Mouse (Mus musculus) embryonic fibroblast, embryonic 13.5 days (primary cell): ENCODE measurements at regions not wholly inside any gene's neighbourhood (a gene's known extent, or its start where the extent isn't known, plus 50 kb on each side); places are given as distances from the start of the nearest gene placed in this dataset.

Experiments used
- H3K27ac ChIP-seq: 2 replicates; pipeline ENCODE4 v1.5.1; 2012; ENCODE audit warnings: low read length, control low read depth, inconsistent platforms; ENCODE audit not compliant: insufficient read depth
- H3K4me1 ChIP-seq: 2 replicates; pipeline ENCODE4 v1.6.1; 2011; ENCODE audit warnings: low read length; ENCODE audit not compliant: control insufficient read depth, insufficient read depth
- H3K4me3 ChIP-seq: 2 replicates; pipeline ENCODE4 v1.5.1; 2011; ENCODE audit warnings: mild to moderate bottlenecking, control low read depth, low read length; ENCODE audit not compliant: insufficient read depth
- CTCF ChIP-seq: IDR thresholded peaks from 2 replicates; pipeline ENCODE4 v1.5.1; 2011; ENCODE audit warnings: mild to moderate bottlenecking, control low read depth, low read length, moderate library complexity, borderline replicate concordance; ENCODE audit not compliant: insufficient read depth
- POLR2A ChIP-seq: IDR thresholded peaks from 2 replicates; pipeline ENCODE4 v1.6.1; 2011; ENCODE audit warnings: low read depth, mild to moderate bottlenecking, control low read depth, low read length, moderate library complexity

DNA sequence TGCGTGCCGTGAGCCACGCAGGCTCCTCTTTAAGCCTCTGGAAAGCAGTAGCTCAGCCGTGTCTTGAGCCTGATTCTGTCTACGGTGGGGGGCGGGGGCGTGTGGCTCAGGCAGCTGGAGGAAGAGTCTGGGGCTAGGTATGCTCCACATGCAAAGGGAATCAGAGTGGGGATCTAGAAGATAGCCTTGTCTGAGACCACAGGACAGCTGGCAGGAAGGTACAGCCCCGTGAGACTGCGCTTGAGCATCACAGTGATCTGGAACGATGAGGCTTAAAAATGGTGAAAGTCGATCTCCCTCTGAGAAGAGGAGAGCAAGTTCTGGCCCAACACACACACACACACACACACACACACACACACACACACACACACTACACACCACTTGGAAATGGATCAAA, 488.7 kb downstream of the Fam19a5 start:
- Histone ChIP-seq H3K27ac (no peak overlapping the region), H3K4me3 (no peak overlapping the region), H3K4me1 (no peaks in the 10 kb centered on the region)
- no peak for TF ChIP-seq POLR2A
- TF ChIP-seq CTCF = no peak

DNA sequence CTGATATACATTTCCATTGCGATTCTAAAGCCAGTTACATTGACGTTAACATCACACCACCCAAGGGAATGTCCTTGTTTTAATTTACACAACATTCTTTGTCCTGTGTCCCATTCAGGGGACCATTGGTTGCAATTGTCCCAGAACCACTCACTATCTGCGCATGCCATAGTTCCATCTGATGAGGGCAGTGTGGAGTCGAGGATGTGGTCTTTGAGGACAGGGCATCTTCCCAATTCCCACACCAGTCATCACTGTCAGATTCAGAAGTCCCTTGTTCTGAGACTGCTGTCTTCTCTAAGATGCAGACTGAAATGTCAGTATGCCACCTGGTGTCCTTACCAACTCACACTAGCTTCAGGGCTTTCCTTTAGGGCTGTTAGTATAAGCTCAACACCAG, 489.6 kb downstream of the Fam19a5 start:
- Histone ChIP-seq H3K4me3 (no peak overlapping the region), H3K27ac (no peak overlapping the region)
- TF ChIP-seq CTCF (no peak), POLR2A (no peak)

DNA sequence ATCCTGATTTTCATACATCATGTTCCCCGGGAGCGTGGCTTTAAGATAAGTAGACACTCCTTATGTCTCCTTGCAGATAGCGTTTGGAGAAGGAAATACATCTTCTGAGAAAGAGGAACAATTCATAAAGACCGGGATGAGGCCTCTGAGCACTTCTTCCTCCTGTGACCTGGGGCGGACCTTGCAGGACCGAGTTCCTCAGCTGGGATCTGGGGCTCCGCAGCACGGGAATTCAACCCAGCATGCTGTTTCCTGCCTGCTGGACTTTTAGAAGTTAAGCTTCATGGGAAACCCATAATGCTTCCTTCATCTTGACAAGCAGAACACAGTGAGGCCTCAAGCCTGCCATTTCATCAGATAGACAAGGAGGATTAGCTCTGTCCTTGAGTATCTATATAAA, 491.4 kb downstream of the Fam19a5 start:
- H3K4me3 ChIP-seq = no peak overlapping the region
- no peak overlapping the region for H3K27ac ChIP-seq
- TF ChIP-seq POLR2A = no peak
- TF ChIP-seq CTCF = no peak
- H3K4me1 ChIP-seq = no peaks in the 10 kb centered on the region

More for the DNA sequence above, 489.6 kb downstream of the Fam19a5 start:
- H3K4me1 ChIP-seq = no peaks in the 10 kb centered on the region

- TF ChIP-seq POLR2A = no peak
- no peak for TF ChIP-seq CTCF
- Histone ChIP-seq H3K4me3 (no peak overlapping the region), H3K27ac (no peak overlapping the region), H3K4me1 (no peaks in the 10 kb centered on the region)
Measured at GRCm38 (mm10) chr15:88036146-88037000, 492.3 kb downstream of the Fam19a5 start.

GRCm38 (mm10) chr15:88037606-88038005, 493.5 kb downstream of the Fam19a5 start:
- TF ChIP-seq POLR2A (no peak), CTCF (no peak)
- Histone ChIP-seq H3K4me1 (no peaks in the 10 kb centered on the region), H3K4me3 (no peak overlapping the region), H3K27ac (no peak overlapping the region)

- no peak overlapping the region for H3K27ac ChIP-seq
- no peaks in the 10 kb centered on the region for H3K4me1 ChIP-seq
- no peak for TF ChIP-seq CTCF
- no peak for TF ChIP-seq POLR2A
- H3K4me3 ChIP-seq = no peak overlapping the region
Measured at GRCm38 (mm10) chr15:88042821-88043220, 498.7 kb downstream of the Fam19a5 start.

- H3K4me3 ChIP-seq = no peak overlapping the region
- TF ChIP-seq POLR2A = no peak
- TF ChIP-seq CTCF = no peak
- no peaks in the 10 kb centered on the region for H3K4me1 ChIP-seq
- no peak overlapping the region for H3K27ac ChIP-seq
Measured at GRCm38 (mm10) chr15:88058071-88058470, 514.0 kb downstream of the Fam19a5 start.

DNA sequence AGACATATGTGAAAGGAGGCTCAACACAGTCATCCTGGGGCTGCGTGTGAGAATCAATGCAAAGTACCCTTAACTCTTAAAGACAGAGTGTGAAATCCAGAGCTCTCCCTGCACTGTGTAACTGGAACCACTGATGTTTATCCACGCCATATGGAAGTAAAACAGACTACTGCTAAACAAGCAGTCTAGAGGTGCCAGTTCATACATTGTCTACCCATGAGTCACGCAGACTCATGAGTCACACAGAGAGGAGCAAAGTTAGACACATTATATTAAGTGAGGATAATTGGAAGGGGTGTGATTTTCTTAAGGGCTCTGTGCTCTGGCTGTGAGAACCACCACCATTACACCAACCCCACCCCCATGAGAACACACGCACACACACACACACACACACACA, 516.8 kb downstream of the Fam19a5 start:
- TF ChIP-seq POLR2A (no peak), CTCF (no peak)
- Histone ChIP-seq H3K4me1 (no peaks in the 10 kb centered on the region), H3K4me3 (no peak overlapping the region), H3K27ac (no peak overlapping the region)

- H3K4me3 ChIP-seq = no peak overlapping the region
- TF ChIP-seq CTCF (no peak), POLR2A (no peak)
- no peak overlapping the region for H3K27ac ChIP-seq
- no peaks in the 10 kb centered on the region for H3K4me1 ChIP-seq
Measured at GRCm38 (mm10) chr15:88063041-88063440, 518.9 kb downstream of the Fam19a5 start.

- H3K4me3 ChIP-seq = no peak overlapping the region
- TF ChIP-seq POLR2A (no peak), CTCF (no peak)
- H3K4me1 ChIP-seq = no peaks in the 10 kb centered on the region
- H3K27ac ChIP-seq = no peak overlapping the region
Measured at GRCm38 (mm10) chr15:88068476-88068875, 524.4 kb downstream of the Fam19a5 start.
